Mouse (Mus musculus) brain, embryonic 14.5 days (tissue): ENCODE results near the gene Gadd45a.
"Not testable (repeated sequence)": the region's sequence is repeated elsewhere in the genome, so short reads cannot be mapped to it uniquely, and the experiment has no call there.

Experiments
- CTCF ChIP-seq: fragments of 200-500 bp; IDR thresholded peaks from 2 replicates; pipeline ENCODE4 v1.5.1; 2012; ENCODE audit warnings: inconsistent platforms, mild to moderate bottlenecking, moderate library complexity, borderline replicate concordance; ENCODE audit not compliant: insufficient read depth, insufficient read length; ENCODE audit errors: extremely low read depth
- POLR2A ChIP-seq: fragments of 200-500 bp; IDR thresholded peaks from 2 replicates; pipeline ENCODE4 v1.6.1; 2012; ENCODE audit warnings: mild to moderate bottlenecking, inconsistent platforms, borderline replicate concordance; ENCODE audit not compliant: poor library complexity, insufficient read depth, insufficient read length, severe bottlenecking; ENCODE audit errors: extremely low read depth

GRCm38 (mm10) chr6:67019001-67019400 is 18.3 kb downstream of the Gadd45a start:
- TF ChIP-seq CTCF, POLR2A: not testable (repeated sequence)
